Mouse (Mus musculus) midbrain, postnatal 0 days (tissue): ENCODE measurements at regions not wholly inside any gene's neighbourhood (a gene's known extent, or its start where the extent isn't known, plus 50 kb on each side); places are given as distances from the start of the nearest gene placed in this dataset.

Experiments used
- ATAC-seq: fragments of 200-750 bp; cut with Nextera tagmentation; 2 replicates; pipeline ENCODE4 v1.8.0; 2017; ENCODE audit warnings: moderate number of reproducible peaks, mild to moderate bottlenecking, moderate TSS enrichment, moderate library complexity; ENCODE audit not compliant: low FRiP score
- DNase-seq: peaks from one replicate; pipeline ENCODE4 v3.0.0-alpha.2; 2015; ENCODE audit warnings: low spot score
- H3K27ac ChIP-seq: fragments of 300-500 bp; sonication (generic); 2 replicates; pipeline ENCODE4 v1.5.1; 2014; ENCODE audit warnings: low read depth, mild to moderate bottlenecking, low read length, mixed read lengths
- H3K27me3 ChIP-seq: fragments of 300-500 bp; sonication (generic); 2 replicates; pipeline ENCODE4 v1.6.1; 2014; ENCODE audit warnings: low read length, control low read depth, mixed read lengths; ENCODE audit not compliant: insufficient read depth
- H3K36me3 ChIP-seq: fragments of 300-500 bp; sonication (generic); 2 replicates; pipeline ENCODE4 v1.6.1; 2014; ENCODE audit warnings: low read length, control low read depth, mixed read lengths; ENCODE audit not compliant: insufficient read depth
- H3K4me1 ChIP-seq: fragments of 300-500 bp; sonication (generic); 2 replicates; pipeline ENCODE4 v1.6.1; 2014; ENCODE audit warnings: mild to moderate bottlenecking, control low read depth, antibody characterized with exemption, low read length, mixed read lengths; ENCODE audit not compliant: insufficient read depth
- H3K4me2 ChIP-seq: fragments of 300-500 bp; sonication (generic); 2 replicates; pipeline ENCODE4 v1.6.1; 2014; ENCODE audit warnings: low read depth, mild to moderate bottlenecking, low read length, mixed read lengths; ENCODE audit not compliant: poor library complexity, severe bottlenecking
- H3K4me3 ChIP-seq: fragments of 300-500 bp; sonication (generic); 2 replicates; pipeline ENCODE4 v1.5.1; 2014; ENCODE audit warnings: low read depth, mild to moderate bottlenecking, low read length, moderate library complexity
- H3K9ac ChIP-seq: fragments of 300-500 bp; sonication (generic); replicated peaks from 2 replicates; pipeline ENCODE4 v1.6.1; 2014; ENCODE audit warnings: mild to moderate bottlenecking, low read length, moderate library complexity, mixed read lengths; ENCODE audit not compliant: poor library complexity, severe bottlenecking
- H3K9me3 ChIP-seq: fragments of 300-500 bp; sonication (generic); 2 replicates; pipeline ENCODE4 v1.6.1; 2016; ENCODE audit warnings: low read length, control low read depth
- CTCF ChIP-seq: IDR thresholded peaks from 2 replicates; pipeline ENCODE4 v1.5.1; 2016; ENCODE audit warnings: antibody characterized with exemption, mild to moderate bottlenecking
- WGBS: fragments of 180-500 bp; shearing (Covaris S2); extraction: QIAGEN DNeasy Blood & Tissue Kit; methylation state at CpG from one replicate; pipeline ENCODE4 v1.1.7; 2014; 5-methylcytosine and 5-hydroxymethylcytosine counted together

DNA sequence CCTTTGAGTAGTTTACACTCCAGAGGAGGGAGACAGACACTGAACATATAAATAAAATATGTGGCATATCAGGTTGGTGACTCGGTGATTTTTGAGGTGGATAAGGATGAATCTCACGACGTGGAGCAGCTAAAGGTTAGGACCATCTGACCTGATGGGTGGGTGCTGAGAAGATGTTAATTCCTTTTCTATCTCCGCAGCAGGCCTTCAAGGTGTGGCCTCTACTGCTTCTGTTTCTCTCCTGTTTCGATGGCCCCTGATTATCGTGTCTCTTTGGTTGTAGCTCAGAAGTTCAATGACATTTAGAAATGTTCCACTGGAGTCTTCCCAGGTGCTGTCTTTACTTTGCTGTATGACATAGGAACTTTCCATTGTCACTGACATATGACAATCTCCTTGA, 91.3 kb upstream of the Zeb2 start:
- no peaks in the 10 kb centered on the region for H3K9me3 ChIP-seq
- no peak overlapping the region for H3K27ac ChIP-seq
- no peaks in the 10 kb centered on the region for H3K27me3 ChIP-seq
- ATAC-seq (no peak), DNase-seq (no peak)
- H3K36me3 ChIP-seq, result no peaks in the 10 kb centered on the region
- H3K4me3 ChIP-seq, result no peak overlapping the region
- no peaks in the 10 kb centered on the region for H3K4me1 ChIP-seq
- no peak for TF ChIP-seq CTCF
- WGBS, result 93% methylated on average over 6 of the region's 6 CpGs
- H3K9ac ChIP-seq, result no peak overlapping the region
- H3K4me2 ChIP-seq, result no peak overlapping the region

DNA sequence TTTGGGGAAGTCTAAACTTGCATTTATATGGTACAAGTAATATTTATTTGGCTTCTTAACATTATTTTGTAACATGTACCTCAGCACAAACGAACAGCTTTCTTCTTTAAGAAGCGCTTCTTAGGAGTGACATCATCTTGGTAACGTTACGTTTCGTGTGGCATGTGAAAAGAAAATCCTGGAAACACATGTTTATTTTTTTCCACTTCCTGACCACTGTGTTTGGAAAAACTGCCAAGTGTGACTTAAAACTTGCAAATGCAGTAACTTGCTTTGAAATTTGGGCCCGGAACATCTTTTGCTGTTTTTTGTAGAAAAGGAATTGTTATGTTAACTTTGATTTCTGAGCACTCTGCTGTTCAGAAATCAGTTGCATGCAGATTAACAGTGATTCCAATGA, 88.6 kb upstream of the Zeb2 start:
- Histone ChIP-seq H3K27ac (no peak overlapping the region), H3K36me3 (no peaks in the 10 kb centered on the region), H3K4me3 (no peak overlapping the region), H3K9me3 (no peaks in the 10 kb centered on the region), H3K27me3 (no peaks in the 10 kb centered on the region), H3K4me2 (no peak overlapping the region), H3K4me1 (no peaks in the 10 kb centered on the region), H3K9ac (no peak overlapping the region)
- TF ChIP-seq CTCF, result no peak
- WGBS, result 37% methylated on average over 6 of the region's 6 CpGs
- DNase-seq (no peak), ATAC-seq (no peak)

DNA sequence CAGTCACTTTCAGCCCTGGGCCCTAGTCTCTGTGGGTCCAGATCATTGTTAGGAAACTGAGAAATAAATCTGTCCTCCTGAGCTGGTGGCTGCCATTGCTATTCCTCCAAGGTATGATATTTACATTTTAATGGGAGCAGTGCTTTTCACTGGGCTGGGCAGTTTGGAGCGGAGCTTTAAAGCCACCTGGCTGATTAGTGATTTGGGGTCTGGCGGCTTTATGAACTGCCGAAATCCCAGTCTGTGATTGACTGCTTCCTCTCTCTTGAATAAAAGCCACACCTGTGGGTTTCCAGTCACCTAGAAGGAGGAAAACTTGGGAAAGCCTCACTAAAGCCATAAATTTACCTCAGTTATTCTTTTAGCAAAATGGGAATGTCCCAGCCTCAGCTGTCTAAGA, 88.0 kb upstream of the Zeb2 start:
- TF ChIP-seq CTCF, result no peak
- no peak overlapping the region for H3K4me2 ChIP-seq
- H3K9me3 ChIP-seq, result no peaks in the 10 kb centered on the region
- WGBS, result 57% methylated on average over 3 of the region's 3 CpGs
- no peaks in the 10 kb centered on the region for H3K36me3 ChIP-seq
- no peak overlapping the region for H3K4me3 ChIP-seq
- H3K27ac ChIP-seq, result no peak overlapping the region
- no peak overlapping the region for H3K9ac ChIP-seq
- no peaks in the 10 kb centered on the region for H3K4me1 ChIP-seq
- ATAC-seq (no peak), DNase-seq (no peak)
- no peaks in the 10 kb centered on the region for H3K27me3 ChIP-seq

DNA sequence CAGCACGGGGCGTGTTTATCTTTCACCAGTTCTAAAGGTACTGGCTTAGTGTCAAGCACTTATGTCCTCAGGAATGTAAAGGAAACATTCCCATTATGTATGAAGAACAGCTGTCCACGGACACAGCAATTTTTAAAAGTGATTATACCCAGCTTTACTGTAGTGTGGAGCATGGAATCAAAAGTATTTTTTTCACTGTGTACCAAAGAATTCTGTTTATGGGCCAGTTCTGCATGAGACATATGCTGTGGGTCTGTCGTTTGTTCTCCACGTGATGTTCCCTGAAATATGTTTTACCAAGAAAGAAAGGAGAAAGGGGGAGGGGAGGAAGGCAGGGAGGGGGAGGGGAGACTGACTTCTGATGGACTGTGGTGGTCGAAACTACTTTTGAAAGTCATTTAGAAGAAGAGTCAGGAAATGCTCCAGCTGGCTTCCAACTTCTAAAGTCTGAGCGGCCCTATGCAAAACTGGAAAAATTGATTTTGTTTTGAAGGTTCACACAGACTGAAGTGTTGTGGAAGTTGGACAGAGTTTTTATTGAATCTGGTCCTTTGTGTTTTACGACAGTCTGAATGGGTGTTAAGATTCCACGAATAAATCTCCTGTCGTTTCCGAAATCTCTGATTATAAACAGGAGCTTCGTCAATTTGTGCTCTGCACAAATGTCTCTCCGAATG, 80.9 kb upstream of the Zeb2 start:
- no peak for TF ChIP-seq CTCF
- Histone ChIP-seq H3K27ac (no peak overlapping the region), H3K4me2 (no peak overlapping the region), H3K9ac (no peak overlapping the region), H3K9me3 (no peaks in the 10 kb centered on the region), H3K36me3 (no peaks in the 10 kb centered on the region), H3K4me1 (no peaks in the 10 kb centered on the region), H3K27me3 (no peaks in the 10 kb centered on the region), H3K4me3 (no peak overlapping the region)
- no peak for ATAC-seq
- DNase-seq, result no peak
- WGBS, result 77% methylated on average over 13 of the region's 13 CpGs

GRCm38 (mm10) chr2:45197342-45197741, 80.1 kb upstream of the Zeb2 start:
- DNase-seq (no peak), ATAC-seq (no peak)
- no peaks in the 10 kb centered on the region for H3K4me1 ChIP-seq
- no peak for TF ChIP-seq CTCF
- H3K36me3 ChIP-seq, result no peaks in the 10 kb centered on the region
- H3K9me3 ChIP-seq, result no peaks in the 10 kb centered on the region
- H3K27ac ChIP-seq, result no peak overlapping the region
- no peak overlapping the region for H3K4me2 ChIP-seq
- no peak overlapping the region for H3K4me3 ChIP-seq
- 85% methylated on average over 10 of the region's 10 CpGs for WGBS
- no peak overlapping the region for H3K9ac ChIP-seq
- H3K27me3 ChIP-seq, result no peaks in the 10 kb centered on the region

GRCm38 (mm10) chr2:45196511-45196910, 79.3 kb upstream of the Zeb2 start:
- Histone ChIP-seq H3K4me3 (no peak overlapping the region), H3K4me2 (no peak overlapping the region), H3K4me1 (no peaks in the 10 kb centered on the region), H3K9me3 (no peaks in the 10 kb centered on the region), H3K36me3 (no peaks in the 10 kb centered on the region), H3K27ac (no peak overlapping the region), H3K27me3 (no peaks in the 10 kb centered on the region), H3K9ac (no peak overlapping the region)
- no peak for ATAC-seq
- TF ChIP-seq CTCF, result no peak
- no peak for DNase-seq
- 92% methylated on average over 4 of the region's 4 CpGs for WGBS
